Mouse (Mus musculus) neural tube, embryonic 15.5 days (tissue): ENCODE measurements around the gene Hist1h4f. TPM values are rescaled to one million over a fixed set of nuclear protein-coding genes. Genes with fewer than 3 reads are reported as not detected.

Experiments
- ATAC-seq: fragments of 200-750 bp; cut with Nextera tagmentation; 2 replicates; pipeline ENCODE4 v1.8.0; 2017; ENCODE audit warnings: mild to moderate bottlenecking, moderate TSS enrichment, moderate library complexity; ENCODE audit not compliant: low FRiP score
- H3K27ac ChIP-seq: fragments of 300-500 bp; sonication (generic); replicated peaks from 2 replicates; pipeline ENCODE4 v1.5.1; 2015; ENCODE audit warnings: mild to moderate bottlenecking, inconsistent platforms
- H3K27me3 ChIP-seq: fragments of 300-500 bp; sonication (generic); replicated peaks from 2 replicates; pipeline ENCODE4 v1.6.1; 2015; ENCODE audit warnings: inconsistent platforms
- H3K36me3 ChIP-seq: fragments of 300-500 bp; sonication (generic); 2 replicates; pipeline ENCODE4 v1.6.1; 2015; ENCODE audit warnings: inconsistent platforms
- H3K4me1 ChIP-seq: fragments of 300-500 bp; sonication (generic); 2 replicates; pipeline ENCODE4 v1.6.1; 2015; ENCODE audit warnings: inconsistent platforms
- H3K4me2 ChIP-seq: fragments of 300-500 bp; sonication (generic); 2 replicates; pipeline ENCODE4 v1.6.1; 2015; ENCODE audit warnings: inconsistent platforms, mild to moderate bottlenecking, moderate library complexity
- H3K4me3 ChIP-seq: fragments of 300-500 bp; sonication (generic); replicated peaks from 2 replicates; pipeline ENCODE4 v1.5.1; 2015; ENCODE audit warnings: mild to moderate bottlenecking, inconsistent platforms
- H3K9ac ChIP-seq: fragments of 300-500 bp; sonication (generic); replicated peaks from 2 replicates; pipeline ENCODE4 v1.6.1; 2015; ENCODE audit warnings: mild to moderate bottlenecking, inconsistent platforms
- H3K9me3 ChIP-seq: fragments of 300-500 bp; sonication (generic); replicated peaks from 2 replicates; pipeline ENCODE4 v1.6.1; 2016; ENCODE audit warnings: inconsistent platforms
- WGBS: fragments of 180-500 bp; shearing (Covaris S2); methylation state at CpG from one replicate; pipeline ENCODE4 v1.1.7; 2015; ENCODE audit warnings: mixed read lengths; 5-methylcytosine and 5-hydroxymethylcytosine counted together
- polyA plus RNA-seq: library from polyadenylated mRNA; unstranded; fragments of >200 nt; fragmentation: Nextera tagmentation; extraction: Ambion mirVana; gene quantifications from 2 replicates; pipeline ENCODE4 v1.2.1, GENCODE M21; 2015

Gene Hist1h4f
- polyA plus RNA-seq, 1 experiment from 2014 or later: not detected

GRCm38 (mm10) chr13:23525901-23526300 lies 25.5 kb downstream of the Hist1h4f start:
- H3K4me2 ChIP-seq: peak overlapping the region; percentile 58
- WGBS: 2% methylated on average over 10 of the region's 10 CpGs
- no peak overlapping the region for H3K9ac ChIP-seq
- H3K27me3 ChIP-seq: no peaks in the 10 kb centered on the region
- H3K36me3 ChIP-seq: no peaks in the 10 kb centered on the region
- no peaks in the 10 kb centered on the region for H3K9me3 ChIP-seq
- H3K4me3 ChIP-seq: peak overlapping the region; percentile 53
- ATAC-seq: no peak
- no peak overlapping the region for H3K27ac ChIP-seq
- peaks cover 17% of the 10 kb centered on the region for H3K4me1 ChIP-seq

- Histone ChIP-seq H3K27me3 (no peaks in the 10 kb centered on the region), H3K4me1 (peaks cover 12% of the 10 kb centered on the region; the same call in 1 of the 2 replicates), H3K36me3 (no peaks in the 10 kb centered on the region), H3K4me2 (peak overlapping the region; percentile 34), H3K4me3 (no peak overlapping the region), H3K27ac (no peak overlapping the region), H3K9me3 (no peaks in the 10 kb centered on the region), H3K9ac (no peak overlapping the region)
- 0 out of 2 replicates have a peak, but pooled peaks have one; percentile 13 for ATAC-seq
- WGBS: 12% methylated on average over 5 of the region's 5 CpGs
Observed at GRCm38 (mm10) chr13:23524654-23525053, 26.8 kb downstream of the Hist1h4f start.

GRCm38 (mm10) chr13:23523976-23524375 lies 27.5 kb downstream of the Hist1h4f start:
- Histone ChIP-seq H3K4me1 (peaks cover 14% of the 10 kb centered on the region), H3K4me3 (no peak overlapping the region), H3K4me2 (no peak overlapping the region), H3K27me3 (no peaks in the 10 kb centered on the region), H3K9ac (no peak overlapping the region), H3K36me3 (no peaks in the 10 kb centered on the region), H3K27ac (no peak overlapping the region), H3K9me3 (no peaks in the 10 kb centered on the region)
- WGBS: 49% methylated on average over 5 of the region's 5 CpGs
- no peak for ATAC-seq

GRCm38 (mm10) chr13:23521703-23522102 lies 29.7 kb downstream of the Hist1h4f start:
- Histone ChIP-seq H3K36me3 (no peaks in the 10 kb centered on the region), H3K4me1 (peaks cover 12% of the 10 kb centered on the region), H3K9me3 (no peaks in the 10 kb centered on the region), H3K4me2 (peak overlapping the region; percentile 38), H3K27ac (no peak overlapping the region), H3K27me3 (no peaks in the 10 kb centered on the region), H3K9ac (0 out of 2 replicates have a peak overlapping the region, but pooled peaks have one; percentile 11), H3K4me3 (peak overlapping the region; percentile 12)
- WGBS: 1% methylated on average over 14 of the region's 14 CpGs
- no peak for ATAC-seq

- under 1% methylated on average over 10 of the region's 10 CpGs for WGBS
- H3K4me1 ChIP-seq: peaks cover 13% of the 10 kb centered on the region
- peak overlapping the region; percentile 34; the same call in 1 of the 2 replicates for H3K27ac ChIP-seq
- H3K9me3 ChIP-seq: no peaks in the 10 kb centered on the region
- no peak overlapping the region for H3K9ac ChIP-seq
- no peaks in the 10 kb centered on the region for H3K27me3 ChIP-seq
- peak; percentile 51 for ATAC-seq
- peak overlapping the region; percentile 85 for H3K4me2 ChIP-seq
- H3K4me3 ChIP-seq: peak overlapping the region; percentile 36
- no peaks in the 10 kb centered on the region for H3K36me3 ChIP-seq
Observed at GRCm38 (mm10) chr13:23519416-23519815, 32.0 kb downstream of the Hist1h4f start.

GRCm38 (mm10) chr13:23518885-23519284 lies 32.6 kb downstream of the Hist1h4f start:
- peak overlapping the region; percentile 34 for H3K27ac ChIP-seq
- under 1% methylated on average over 6 of the region's 6 CpGs for WGBS
- peak overlapping the region; percentile 36 for H3K4me3 ChIP-seq
- peaks cover 13% of the 10 kb centered on the region for H3K4me1 ChIP-seq
- H3K27me3 ChIP-seq: no peaks in the 10 kb centered on the region
- no peaks in the 10 kb centered on the region for H3K36me3 ChIP-seq
- H3K9ac ChIP-seq: no peak overlapping the region
- H3K9me3 ChIP-seq: no peaks in the 10 kb centered on the region
- H3K4me2 ChIP-seq: peak overlapping the region; percentile 85
- peak; percentile 32; the same call in 1 of the 2 replicates for ATAC-seq

- no peaks in the 10 kb centered on the region for H3K27me3 ChIP-seq
- H3K36me3 ChIP-seq: no peaks in the 10 kb centered on the region
- peak overlapping the region; percentile 49 for H3K4me3 ChIP-seq
- peak overlapping the region; percentile 85 for H3K4me2 ChIP-seq
- ATAC-seq: no peak
- peak overlapping the region; percentile 29 for H3K9ac ChIP-seq
- no peak overlapping the region; the same call in 1 of the 2 replicates for H3K27ac ChIP-seq
- H3K4me1 ChIP-seq: peaks cover 13% of the 10 kb centered on the region
- no peaks in the 10 kb centered on the region for H3K9me3 ChIP-seq
- under 1% methylated on average over 6 of the region's 6 CpGs for WGBS
Observed at GRCm38 (mm10) chr13:23518295-23518603, 33.2 kb downstream of the Hist1h4f start.

GRCm38 (mm10) chr13:23517603-23518294 lies 33.7 kb downstream of the Hist1h4f start:
- Histone ChIP-seq H3K27me3 (no peaks in the 10 kb centered on the region), H3K36me3 (no peaks in the 10 kb centered on the region), H3K4me1 (peaks cover 13% of the 10 kb centered on the region), H3K9ac (peak overlapping the region; percentile 38), H3K9me3 (no peaks in the 10 kb centered on the region), H3K27ac (peak overlapping the region; percentile 74), H3K4me3 (peak overlapping the region; percentile 49), H3K4me2 (peak overlapping the region; percentile 85)
- peak; percentile 92 for ATAC-seq
- WGBS: under 1% methylated on average over 27 of the region's 27 CpGs

- 0% methylated on average over 19 of the region's 19 CpGs for WGBS
- Histone ChIP-seq H3K36me3 (no peaks in the 10 kb centered on the region), H3K27ac (peak overlapping the region; percentile 74), H3K4me1 (peaks cover 13% of the 10 kb centered on the region), H3K4me3 (peak overlapping the region; percentile 49), H3K9ac (peak overlapping the region; percentile 38), H3K9me3 (no peaks in the 10 kb centered on the region), H3K27me3 (no peaks in the 10 kb centered on the region), H3K4me2 (peak overlapping the region; percentile 85)
- peak; percentile 83 for ATAC-seq
Observed at GRCm38 (mm10) chr13:23516822-23517602, 34.4 kb downstream of the Hist1h4f start.

GRCm38 (mm10) chr13:23515826-23516620 lies 35.4 kb downstream of the Hist1h4f start:
- 52% methylated on average over 15 of the region's 15 CpGs for WGBS
- Histone ChIP-seq H3K4me3 (peak overlapping the region; percentile 49), H3K4me2 (peak overlapping the region; percentile 85), H3K4me1 (peaks cover 10% of the 10 kb centered on the region), H3K36me3 (no peaks in the 10 kb centered on the region), H3K27ac (peak overlapping the region; percentile 13; the same call in 1 of the 2 replicates), H3K9ac (peak overlapping the region; percentile 40), H3K9me3 (no peaks in the 10 kb centered on the region), H3K27me3 (no peaks in the 10 kb centered on the region)
- no peak for ATAC-seq

- Histone ChIP-seq H3K36me3 (no peaks in the 10 kb centered on the region), H3K4me3 (no peak overlapping the region), H3K4me1 (peaks cover 10% of the 10 kb centered on the region), H3K4me2 (no peak overlapping the region), H3K9me3 (no peaks in the 10 kb centered on the region), H3K9ac (no peak overlapping the region), H3K27ac (no peak overlapping the region), H3K27me3 (no peaks in the 10 kb centered on the region)
- 77% methylated on average over 5 of the region's 5 CpGs for WGBS
- ATAC-seq: no peak
Observed at GRCm38 (mm10) chr13:23515281-23515680, 36.2 kb downstream of the Hist1h4f start.
